ENCODE assay signal across 21 mouse cellular contexts in genomic region chr3:96680269-96680956, GRCm38 (mm10). TPM values are rescaled to one million over a fixed set of nuclear protein-coding genes. Genes with fewer than 3 reads are reported as not detected.
DNase-seq lines count a peak whose midpoint lies in the region; ATAC-seq and TF ChIP-seq lines count a peak whose summit lies in the region.
"Had no signal": no experiment of that assay in that cellular context is flagged by ENCODE, and none has a peak within 500 bp of the region (broad histone marks: within the 10 kb centered on the region; RNA-seq: fewer than 3 reads in every experiment).

No protein-coding gene starts in this region.

- no peak overlapping the region for H3K4me3 ChIP-seq in hindbrain, embryonic 13.5 days
- H3K4me3 ChIP-seq in hindbrain, embryonic 12.5 days = no peak overlapping the region
- peak overlapping the region; percentile 20 for H3K4me3 ChIP-seq in ES-Bruce4 (ENCODE audit: low read depth, low read length)
- H3K4me3 ChIP-seq in forebrain, embryonic 15.5 days = no peak overlapping the region
- H3K4me3 ChIP-seq in midbrain, postnatal 0 days (ENCODE audit: low read depth, low read length) = no peak overlapping the region
- H3K4me3 ChIP-seq: embryonic facial prominence, embryonic 15.5 days; heart, adult 2 months; liver, embryonic 15.5 days; stomach, embryonic 15.5 days had no signal

- no peaks in the 10 kb centered on the region for H3K36me3 ChIP-seq in hindbrain, embryonic 13.5 days
- no peaks in the 10 kb centered on the region for H3K36me3 ChIP-seq in hindbrain, embryonic 12.5 days
- no peaks in the 10 kb centered on the region for H3K36me3 ChIP-seq in ES-Bruce4 (ENCODE audit: control insufficient read depth, insufficient read depth, low read length, poor library complexity, severe bottlenecking)
- no peaks in the 10 kb centered on the region for H3K36me3 ChIP-seq in forebrain, embryonic 15.5 days
- H3K36me3 ChIP-seq in midbrain, postnatal 0 days (ENCODE audit: insufficient read depth, low read length) = no peaks in the 10 kb centered on the region
- H3K36me3 ChIP-seq: embryonic facial prominence, embryonic 15.5 days; liver, embryonic 15.5 days; stomach, embryonic 15.5 days had no signal

- TF ChIP-seq CTCF in ES-Bruce4 (IDR thresholded peaks at IDR 0.05; ENCODE audit: low read depth, low read length) = no peak
- no peak for TF ChIP-seq CTCF in midbrain, postnatal 0 days (IDR thresholded peaks at IDR 0.05)

- peaks cover 15% of the 10 kb centered on the region; the same call in 1 of the 2 replicates for H3K4me1 ChIP-seq in hindbrain, embryonic 13.5 days (replicated peaks)
- 0 out of 2 replicates have a peak, but pooled peaks cover 5% of the 10 kb centered on the region for H3K4me1 ChIP-seq in hindbrain, embryonic 12.5 days
- H3K4me1 ChIP-seq in ES-Bruce4 (ENCODE audit: control insufficient read depth, insufficient read depth, low read length) = peaks cover 5% of the 10 kb centered on the region
- peaks cover 13% of the 10 kb centered on the region; the same call in 1 of the 2 replicates for H3K4me1 ChIP-seq in forebrain, embryonic 15.5 days
- no peaks in the 10 kb centered on the region for H3K4me1 ChIP-seq in midbrain, postnatal 0 days (ENCODE audit: insufficient read depth, low read length)

- no peak overlapping the region for H3K4me2 ChIP-seq in hindbrain, embryonic 13.5 days
- H3K4me2 ChIP-seq in hindbrain, embryonic 12.5 days (replicated peaks) = no peak overlapping the region
- no peak overlapping the region for H3K4me2 ChIP-seq in forebrain, embryonic 15.5 days (replicated peaks)
- no peak overlapping the region for H3K4me2 ChIP-seq in midbrain, postnatal 0 days (ENCODE audit: low read depth, low read length, poor library complexity, severe bottlenecking)
- H3K4me2 ChIP-seq: embryonic facial prominence, embryonic 15.5 days; liver, embryonic 15.5 days; stomach, embryonic 15.5 days had no signal

- ATAC-seq in hindbrain, embryonic 13.5 days (ENCODE audit: low FRiP score) = peak; percentile 46; the same call in 1 of the 2 replicates
- no peak for ATAC-seq in hindbrain, embryonic 12.5 days (ENCODE audit: low FRiP score)
- peak; percentile 61 for ATAC-seq in forebrain, embryonic 15.5 days (replicated peaks)
- peak; percentile 42; the same call in 1 of the 2 replicates for ATAC-seq in midbrain, postnatal 0 days (ENCODE audit: low FRiP score)
- no peak for ATAC-seq in activated CD4-positive, CD25-positive, alpha-beta regulatory T cell, adult 4 months
- ATAC-seq: lung, postnatal 0 days had no signal

- H3K27ac ChIP-seq in hindbrain, embryonic 13.5 days = no peak overlapping the region
- H3K27ac ChIP-seq in hindbrain, embryonic 12.5 days = no peak overlapping the region
- H3K27ac ChIP-seq in ES-Bruce4 (ENCODE audit: insufficient read depth, low read length) = peak overlapping the region; percentile 94
- H3K27ac ChIP-seq in forebrain, embryonic 15.5 days (replicated peaks) = peak overlapping the region; percentile 3; the same call in 1 of the 2 replicates
- H3K27ac ChIP-seq in midbrain, postnatal 0 days (ENCODE audit: low read depth, low read length) = 0 out of 2 replicates have a peak overlapping the region, but pooled peaks have one; percentile 12
- H3K27ac ChIP-seq: embryonic facial prominence, embryonic 15.5 days; heart, adult 2 months; liver, embryonic 15.5 days; stomach, embryonic 15.5 days had no signal

- H3K9ac ChIP-seq in hindbrain, embryonic 13.5 days = no peak overlapping the region
- H3K9ac ChIP-seq in hindbrain, embryonic 12.5 days = no peak overlapping the region
- no peak overlapping the region for H3K9ac ChIP-seq in ES-Bruce4 (ENCODE audit: low read depth, poor library complexity, severe bottlenecking)
- H3K9ac ChIP-seq in forebrain, embryonic 15.5 days (replicated peaks) = no peak overlapping the region
- no peak overlapping the region for H3K9ac ChIP-seq in midbrain, postnatal 0 days (replicated peaks; ENCODE audit: low read length, poor library complexity, severe bottlenecking)
- H3K9ac ChIP-seq: embryonic facial prominence, embryonic 15.5 days; liver, embryonic 15.5 days; stomach, embryonic 15.5 days had no signal

- peaks cover 49% of the 10 kb centered on the region for H3K27me3 ChIP-seq in hindbrain, embryonic 13.5 days
- H3K27me3 ChIP-seq in hindbrain, embryonic 12.5 days = peaks cover 26% of the 10 kb centered on the region
- H3K27me3 ChIP-seq in ES-Bruce4 (ENCODE audit: control insufficient read depth, insufficient read depth, low read length, poor library complexity, severe bottlenecking) = no peaks in the 10 kb centered on the region
- H3K27me3 ChIP-seq in forebrain, embryonic 15.5 days = no peaks in the 10 kb centered on the region
- peaks cover 5% of the 10 kb centered on the region; the same call in 1 of the 2 replicates for H3K27me3 ChIP-seq in midbrain, postnatal 0 days (ENCODE audit: insufficient read depth, low read length)

- peak; percentile 46 for DNase-seq in midbrain, postnatal 0 days (ENCODE audit: low spot score)
- DNase-seq in adrenal gland, postnatal 25 days = no peak
- no peak for DNase-seq in cerebellum, adult 11 months
- DNase-seq: adrenal gland, adult 8-10 months; B cell, adult 2 months; cerebellum, adult 9-11 months; heart, adult 2 months; kidney, adult 8-10 months; kidney, postnatal 4 days; spleen, adult 18-20 months had no signal

- H3K9me3 ChIP-seq in hindbrain, embryonic 13.5 days = no peaks in the 10 kb centered on the region
- H3K9me3 ChIP-seq in hindbrain, embryonic 12.5 days (replicated peaks) = no peaks in the 10 kb centered on the region
- H3K9me3 ChIP-seq in ES-Bruce4 (replicated peaks; ENCODE audit: control insufficient read depth, insufficient read depth, low read length, poor library complexity, severe bottlenecking) = no peaks in the 10 kb centered on the region
- no peaks in the 10 kb centered on the region for H3K9me3 ChIP-seq in forebrain, embryonic 15.5 days
- H3K9me3 ChIP-seq in midbrain, postnatal 0 days (ENCODE audit: low read length) = no peaks in the 10 kb centered on the region
- H3K9me3 ChIP-seq: embryonic facial prominence, embryonic 15.5 days; liver, embryonic 15.5 days; stomach, embryonic 15.5 days had no signal

- no peak for TF ChIP-seq POLR2A in ES-Bruce4 (IDR thresholded peaks at IDR 0.05; ENCODE audit: insufficient read depth, low read length)

- peak; percentile 97 for TF ChIP-seq EP300 in ES-Bruce4 (IDR thresholded peaks at IDR 0.05; ENCODE audit: insufficient read depth, low read depth, low read length)

- WGBS in hindbrain, embryonic 13.5 days = 19% methylated on average over 12 of the region's 12 CpGs
- 18% methylated on average over 12 of the region's 12 CpGs for WGBS in hindbrain, embryonic 12.5 days
- 16% methylated on average over 12 of the region's 12 CpGs for WGBS in forebrain, embryonic 15.5 days
- WGBS in midbrain, postnatal 0 days = 15% methylated on average over 12 of the region's 12 CpGs

RNA-seq across cellular contexts. Expression of gene Ankrd35, which starts 10.5 kb away (rescaled TPM):
- 0.84 and 0.89 TPM in 2 replicates for polyA plus RNA-seq in hindbrain, embryonic 13.5 days (2015; fragmentation: Nextera tagmentation; extraction: Ambion mirVana)
- polyA plus RNA-seq in hindbrain, embryonic 12.5 days (2016; fragmentation: Nextera tagmentation; extraction: Ambion mirVana) = 0.57 and 0.58 TPM in 2 replicates
- polyA plus RNA-seq in ES-Bruce4 (2011; ENCODE audit: insufficient read depth, insufficient read length, low read depth, missing spikeins) = 3.5 and 3.7 TPM in 2 replicates
- 1.5 and 1.9 TPM in 2 replicates for polyA plus RNA-seq in forebrain, embryonic 15.5 days (2015; fragmentation: Nextera tagmentation; extraction: Ambion mirVana)
- total RNA-seq in midbrain, postnatal 0 days (2014; rRNA removed) = 4.9 and 8.5 TPM in 2 replicates
- polyA plus RNA-seq in midbrain, postnatal 0 days (2015; fragmentation: Nextera tagmentation; extraction: Ambion mirVana) = 3.7 and 4.3 TPM in 2 replicates
- polyA plus RNA-seq in activated CD4-positive, CD25-positive, alpha-beta regulatory T cell, adult 4 months (2017; shearing (Covaris generic)) = under 1 TPM in 1 of 2 experiments, not detected in 1; 0.13 TPM
- total RNA-seq in adrenal gland, postnatal 25 days (2021) = 2.3 and 3.2 TPM in 2 replicates
- total RNA-seq: megakaryocyte-erythroid progenitor cell, adult 5-6 weeks had no signal

RNA-seq across cellular contexts. Expression of gene Pias3, which starts 15.8 kb away (rescaled TPM):
- polyA plus RNA-seq in hindbrain, embryonic 13.5 days (2015; fragmentation: Nextera tagmentation; extraction: Ambion mirVana) = 33.7 and 33.8 TPM in 2 replicates
- polyA plus RNA-seq in hindbrain, embryonic 12.5 days (2016; fragmentation: Nextera tagmentation; extraction: Ambion mirVana) = 48.2 and 55.0 TPM in 2 replicates
- polyA plus RNA-seq in ES-Bruce4 (2011; ENCODE audit: insufficient read depth, insufficient read length, low read depth, missing spikeins) = 31.8 and 42.1 TPM in 2 replicates
- polyA plus RNA-seq in forebrain, embryonic 15.5 days (2015; fragmentation: Nextera tagmentation; extraction: Ambion mirVana) = 27.4 and 28.9 TPM in 2 replicates
- 33.1 and 46.0 TPM in 2 replicates for total RNA-seq in midbrain, postnatal 0 days (2014; rRNA removed)
- 44.2 and 49.7 TPM in 2 replicates for polyA plus RNA-seq in midbrain, postnatal 0 days (2015; fragmentation: Nextera tagmentation; extraction: Ambion mirVana)
- polyA plus RNA-seq in activated CD4-positive, CD25-positive, alpha-beta regulatory T cell, adult 4 months (2017; shearing (Covaris generic)) = 10 to 100 TPM; 30.8 to 41.5 TPM
- 27.6 and 33.1 TPM in 2 replicates for total RNA-seq in adrenal gland, postnatal 25 days (2021)

RNA-seq across cellular contexts. Expression of gene Nudt17, which starts 27.9 kb away (rescaled TPM):
- polyA plus RNA-seq in hindbrain, embryonic 13.5 days (2015; fragmentation: Nextera tagmentation; extraction: Ambion mirVana) = 14.0 and 19.2 TPM in 2 replicates
- 10.9 and 13.9 TPM in 2 replicates for polyA plus RNA-seq in hindbrain, embryonic 12.5 days (2016; fragmentation: Nextera tagmentation; extraction: Ambion mirVana)
- 9.9 and 10.7 TPM in 2 replicates for polyA plus RNA-seq in ES-Bruce4 (2011; ENCODE audit: insufficient read depth, insufficient read length, low read depth, missing spikeins)
- polyA plus RNA-seq in forebrain, embryonic 15.5 days (2015; fragmentation: Nextera tagmentation; extraction: Ambion mirVana) = 6.8 and 6.9 TPM in 2 replicates
- total RNA-seq in midbrain, postnatal 0 days (2014; rRNA removed) = 6.5 and 11.9 TPM in 2 replicates
- 18.5 and 20.6 TPM in 2 replicates for polyA plus RNA-seq in midbrain, postnatal 0 days (2015; fragmentation: Nextera tagmentation; extraction: Ambion mirVana)
- polyA plus RNA-seq in activated CD4-positive, CD25-positive, alpha-beta regulatory T cell, adult 4 months (2017; shearing (Covaris generic)) = 1 to 10 TPM; 1.1 to 1.4 TPM
- total RNA-seq in adrenal gland, postnatal 25 days (2021) = 0.67 TPM in 1 of 2 replicates, not detected in the other
- total RNA-seq: megakaryocyte-erythroid progenitor cell, adult 5-6 weeks had no signal

RNA-seq across cellular contexts. Expression of gene Itga10, which starts 35.0 kb away (rescaled TPM):
- 0.82 and 0.91 TPM in 2 replicates for polyA plus RNA-seq in hindbrain, embryonic 13.5 days (2015; fragmentation: Nextera tagmentation; extraction: Ambion mirVana)
- 0.71 and 1.3 TPM in 2 replicates for polyA plus RNA-seq in hindbrain, embryonic 12.5 days (2016; fragmentation: Nextera tagmentation; extraction: Ambion mirVana)
- 0.43 and 1.1 TPM in 2 replicates for polyA plus RNA-seq in ES-Bruce4 (2011; ENCODE audit: insufficient read depth, insufficient read length, low read depth, missing spikeins)
- 0.55 and 0.65 TPM in 2 replicates for polyA plus RNA-seq in forebrain, embryonic 15.5 days (2015; fragmentation: Nextera tagmentation; extraction: Ambion mirVana)
- total RNA-seq in midbrain, postnatal 0 days (2014; rRNA removed) = 3.0 and 3.3 TPM in 2 replicates
- polyA plus RNA-seq in midbrain, postnatal 0 days (2015; fragmentation: Nextera tagmentation; extraction: Ambion mirVana) = 0.83 and 1.0 TPM in 2 replicates
- under 1 TPM in 1 of 2 experiments, not detected in 1; 0.12 TPM for polyA plus RNA-seq in activated CD4-positive, CD25-positive, alpha-beta regulatory T cell, adult 4 months (2017; shearing (Covaris generic))
- 1.9 and 2.0 TPM in 2 replicates for total RNA-seq in adrenal gland, postnatal 25 days (2021)

RNA-seq across cellular contexts. Expression of gene Gm42957, which starts 45.1 kb away (rescaled TPM):
- 0.05 and 0.12 TPM in 2 replicates for polyA plus RNA-seq in hindbrain, embryonic 13.5 days (2015; fragmentation: Nextera tagmentation; extraction: Ambion mirVana)
- polyA plus RNA-seq in hindbrain, embryonic 12.5 days (2016; fragmentation: Nextera tagmentation; extraction: Ambion mirVana) = 0.31 and 0.36 TPM in 2 replicates
- 0.35 TPM in 1 of 2 replicates, not detected in the other for polyA plus RNA-seq in ES-Bruce4 (2011; ENCODE audit: insufficient read depth, insufficient read length, low read depth, missing spikeins)
- polyA plus RNA-seq in forebrain, embryonic 15.5 days (2015; fragmentation: Nextera tagmentation; extraction: Ambion mirVana) = 0.08 TPM in 1 of 2 replicates, not detected in the other
- 0.44 and 1.4 TPM in 2 replicates for total RNA-seq in midbrain, postnatal 0 days (2014; rRNA removed)
- 0.05 and 0.06 TPM in 2 replicates for polyA plus RNA-seq in midbrain, postnatal 0 days (2015; fragmentation: Nextera tagmentation; extraction: Ambion mirVana)
- under 1 TPM in 1 of 2 experiments, not detected in 1; 0.09 TPM for polyA plus RNA-seq in activated CD4-positive, CD25-positive, alpha-beta regulatory T cell, adult 4 months (2017; shearing (Covaris generic))
- total RNA-seq in adrenal gland, postnatal 25 days (2021) = 0.55 and 0.71 TPM in 2 replicates
- total RNA-seq: gastrocnemius, adult 8-10 months had no signal
- polyA plus RNA-seq: liver, embryonic 15.5 days; lung, postnatal 0 days had no signal

Comparison
In these comparisons a context has a peak if more than half of its experiments do, and no peak if none do; other contexts are left out.
1. ATAC-seq: peak in hindbrain, embryonic 13.5 days (single experiment), forebrain, embryonic 15.5 days (single experiment) and midbrain, postnatal 0 days (single experiment); none in hindbrain, embryonic 12.5 days (single experiment) and activated CD4-positive, CD25-positive, alpha-beta regulatory T cell, adult 4 months (single experiment).
2. H3K27ac ChIP-seq: peak in ES-Bruce4 (single experiment), forebrain, embryonic 15.5 days (single experiment) and midbrain, postnatal 0 days (single experiment); none in hindbrain, embryonic 13.5 days (single experiment) and hindbrain, embryonic 12.5 days (single experiment).